Mouse (Mus musculus): ENCODE measurements around the gene Apon.

- TF ChIP-seq CTCF (IDR thresholded peaks at IDR 0.05; ENCODE audit: low read depth, low read length) (no peak), GATA1 (IDR thresholded peaks at IDR 0.05; ENCODE audit: borderline replicate concordance, low read length) (no peak), TAL1 (conservative IDR thresholded peaks at IDR 0.05; ENCODE audit: low read depth, low read length) (no peak)
These were observed 42.9 kb upstream of the Apon start for GRCm38 (mm10) chr10:128210954-128211353.
